Mouse (Mus musculus) heart, adult 2 months (tissue): ENCODE results near the gene Ddx21.
A peak's percentile ranks its signal among the peaks of the same experiment; 100 is the strongest.

Experiments used
- CTCF ChIP-seq: fragments of 200-600 bp; IDR thresholded peaks from 2 replicates; pipeline ENCODE4 v1.8.1; 2022; ENCODE audit warnings: antibody characterized with exemption, mild to moderate bottlenecking, moderate library complexity
- POLR2A ChIP-seq: fragments of 200-500 bp; IDR thresholded peaks from 2 replicates; pipeline ENCODE4 v1.6.1; 2011; ENCODE audit warnings: mild to moderate bottlenecking, low read depth, low read length, control low read depth; ENCODE audit not compliant: insufficient read depth

DNA sequence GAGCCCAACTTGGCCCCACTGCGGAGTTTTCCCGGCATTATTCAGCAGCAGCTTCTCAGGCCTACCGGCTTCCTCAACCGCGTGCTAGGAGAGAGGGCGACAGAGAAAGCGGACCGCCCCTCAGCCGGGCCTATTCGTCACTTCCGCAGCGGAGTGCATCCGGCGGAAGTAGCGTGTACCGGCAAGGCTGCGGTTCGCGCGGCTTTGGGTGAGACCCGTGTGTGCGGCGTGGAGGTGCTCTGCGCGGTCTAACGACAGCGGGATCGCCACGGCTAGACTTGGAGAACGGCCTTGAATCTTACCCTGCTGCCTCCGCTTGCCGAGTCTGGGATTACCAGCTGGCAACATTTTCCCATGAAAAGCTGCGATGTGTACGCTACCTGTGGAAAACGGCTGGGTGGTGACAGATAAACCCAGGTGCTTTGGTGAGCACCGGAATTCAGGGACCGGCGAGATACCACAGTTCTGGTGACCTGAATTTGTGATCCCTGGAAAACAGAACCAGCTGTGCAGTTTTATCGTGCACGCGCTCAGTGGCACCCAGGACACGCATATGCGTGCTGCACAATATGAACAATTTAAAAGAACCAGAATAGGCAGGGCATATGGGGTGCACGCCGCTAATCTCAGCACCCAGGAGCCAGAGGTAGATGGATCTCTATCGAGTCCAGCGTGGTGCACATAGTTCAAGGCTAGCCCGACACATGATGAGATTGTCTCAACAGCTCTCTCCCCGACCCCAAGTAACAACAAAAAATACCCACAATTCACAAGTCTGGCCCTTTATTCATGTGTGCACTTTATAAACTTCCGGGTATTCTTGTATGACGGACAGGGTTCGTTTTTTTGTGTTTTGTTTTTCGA, at the start of gene Ddx21:
- no peak for TF ChIP-seq CTCF
- TF ChIP-seq POLR2A = peak; percentile 93
